ENCODE assay signal across 16 mouse cellular contexts in the genomic region with DNA sequence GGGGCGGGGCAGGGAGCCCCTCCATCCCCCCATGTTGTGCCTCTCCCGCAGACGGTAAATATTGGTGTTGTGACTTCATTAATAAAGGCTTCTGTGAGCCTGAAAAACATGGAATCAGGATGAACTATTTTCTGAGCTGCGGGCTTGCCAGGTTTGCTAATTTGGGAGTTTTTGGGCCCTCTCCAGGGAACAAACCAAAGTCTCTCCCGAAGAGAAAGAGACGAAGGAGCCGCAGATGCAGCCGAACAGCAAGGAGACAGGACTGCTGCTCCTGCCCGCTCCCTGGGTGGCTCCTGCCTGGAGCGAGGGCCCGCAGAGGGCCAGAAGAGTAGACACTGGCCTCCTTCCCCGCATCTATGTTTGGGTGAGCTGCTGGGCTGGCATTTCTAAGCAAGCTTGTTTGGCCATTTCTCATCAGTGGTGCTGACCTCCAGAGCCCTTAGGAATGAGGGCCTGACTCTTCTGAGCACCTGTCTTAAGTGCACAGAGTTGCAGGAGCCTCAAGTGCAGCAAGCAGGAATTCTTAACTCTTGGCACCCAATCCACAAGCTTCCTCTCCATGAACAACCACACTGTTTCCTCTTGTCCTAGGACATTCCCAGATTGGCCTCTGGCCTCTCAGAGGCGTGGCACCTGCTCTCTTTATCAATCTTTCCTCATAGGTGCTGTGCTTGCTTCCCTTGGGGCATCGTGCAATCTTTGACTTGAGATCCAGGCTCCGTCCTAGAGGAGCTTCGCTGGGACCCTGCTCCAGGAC. TPM values are rescaled to one million over a fixed set of nuclear protein-coding genes. Genes with fewer than 3 reads are reported as not detected.
DNase-seq lines count a peak whose midpoint lies in the region; ATAC-seq and TF ChIP-seq lines count a peak whose summit lies in the region.
"Had no signal": no experiment of that assay in that cellular context is flagged by ENCODE, and none has a peak within 500 bp of the region (broad histone marks: within the 10 kb centered on the region; RNA-seq: fewer than 3 reads in every experiment).

No protein-coding gene starts in this region.

- WGBS in lung, embryonic 14.5 days = 27% methylated on average over 16 of the region's 16 CpGs
- 37% methylated on average over 16 of the region's 16 CpGs for WGBS in lung, adult 2 months
- 27% methylated on average over 16 of the region's 16 CpGs for WGBS in forebrain, postnatal 0 days

- H3K4me1 ChIP-seq in lung, embryonic 14.5 days (ENCODE audit: insufficient read depth) = no peaks in the 10 kb centered on the region
- no peaks in the 10 kb centered on the region for H3K4me1 ChIP-seq in lung, adult 2 months (ENCODE audit: control insufficient read depth, insufficient read depth, low read length)
- peaks cover 19% of the 10 kb centered on the region; the same call in 1 of the 2 replicates for H3K4me1 ChIP-seq in forebrain, postnatal 0 days (ENCODE audit: insufficient read depth)
- H3K4me1 ChIP-seq: liver, embryonic 13.5 days had no signal

- H3K9me3 ChIP-seq in lung, embryonic 14.5 days (ENCODE audit: low read depth, low read length) = no peaks in the 10 kb centered on the region
- H3K9me3 ChIP-seq in forebrain, postnatal 0 days (ENCODE audit: low read length) = no peaks in the 10 kb centered on the region
- H3K9me3 ChIP-seq: liver, embryonic 13.5 days had no signal

- H3K4me3 ChIP-seq in lung, embryonic 14.5 days (ENCODE audit: low read depth, low read length) = no peak overlapping the region
- no peak overlapping the region for H3K4me3 ChIP-seq in lung, adult 2 months (replicated peaks; ENCODE audit: extremely low read depth, low read depth, low read length)
- no peak overlapping the region for H3K4me3 ChIP-seq in forebrain, postnatal 0 days (ENCODE audit: low read depth, low read length)
- H3K4me3 ChIP-seq: gastrocnemius, adult 2 months; liver, embryonic 13.5 days; myocyte had no signal

- no peaks in the 10 kb centered on the region for H3K36me3 ChIP-seq in lung, embryonic 14.5 days (ENCODE audit: insufficient read depth)
- H3K36me3 ChIP-seq in forebrain, postnatal 0 days (ENCODE audit: insufficient read depth) = no peaks in the 10 kb centered on the region
- H3K36me3 ChIP-seq: liver, embryonic 13.5 days had no signal

- DNase-seq in cerebellum, postnatal 25 days = peak; percentile 22 to 26
- no peak for DNase-seq in cerebellum, adult 9-11 months
- peak; percentile 24 for DNase-seq in lung, embryonic 14.5 days
- DNase-seq in lung, adult 2 months = no peak
- DNase-seq in forebrain, postnatal 0 days = peak; percentile 71
- peak; percentile 77 to 78 for DNase-seq in right cerebral cortex, postnatal 10 days (ENCODE audit: low spot score in 2 of 2)
- DNase-seq in kidney, postnatal 4 days = no peak
- no peak for DNase-seq in kidney, adult 8-10 months
- DNase-seq: adrenal gland, adult 8-10 months; gastrocnemius, adult 2 months; heart, postnatal 4 days; liver, embryonic 13.5 days had no signal

- no peaks in the 10 kb centered on the region for H3K27me3 ChIP-seq in lung, embryonic 14.5 days (ENCODE audit: insufficient read depth, low read length)
- H3K27me3 ChIP-seq in forebrain, postnatal 0 days (ENCODE audit: insufficient read depth, low read length) = no peaks in the 10 kb centered on the region; the same call in 1 of the 2 replicates

- no peak overlapping the region for H3K9ac ChIP-seq in lung, embryonic 14.5 days
- H3K9ac ChIP-seq in forebrain, postnatal 0 days = no peak overlapping the region
- H3K9ac ChIP-seq: liver, embryonic 13.5 days had no signal

- ATAC-seq in lung, embryonic 14.5 days (ENCODE audit: insufficient read depth) = peak; percentile 6; the same call in 1 of the 2 replicates
- peak; percentile 38; the same call in 1 of the 2 replicates for ATAC-seq in forebrain, postnatal 0 days

- H3K27ac ChIP-seq in lung, embryonic 14.5 days (ENCODE audit: low read depth) = no peak overlapping the region
- peak overlapping the region; percentile 81 for H3K27ac ChIP-seq in forebrain, postnatal 0 days (ENCODE audit: low read depth, low read length)
- H3K27ac ChIP-seq: gastrocnemius, adult 2 months; liver, embryonic 13.5 days had no signal

- no peak for TF ChIP-seq CTCF in lung, embryonic 14.5 days (IDR thresholded peaks at IDR 0.05; ENCODE audit: low read depth)
- no peak for TF ChIP-seq CTCF in lung, adult 2 months (IDR thresholded peaks at IDR 0.05; ENCODE audit: insufficient read depth, low read length)
- TF ChIP-seq CTCF in forebrain, postnatal 0 days (IDR thresholded peaks at IDR 0.05; ENCODE audit: low read depth) = no peak

- no peak overlapping the region for H3K4me2 ChIP-seq in lung, embryonic 14.5 days
- H3K4me2 ChIP-seq in forebrain, postnatal 0 days (ENCODE audit: low read depth) = 0 out of 2 replicates have a peak overlapping the region, but pooled peaks have one; percentile 3
- H3K4me2 ChIP-seq: liver, embryonic 13.5 days had no signal

- no peak for TF ChIP-seq POLR2A in lung, adult 2 months (IDR thresholded peaks at IDR 0.05; ENCODE audit: borderline replicate concordance, extremely low read depth, low read depth, low read length)

RNA-seq across cellular contexts. Expression of gene Emx1, which starts 19.1 kb away (rescaled TPM):
- polyA plus RNA-seq in lung, embryonic 14.5 days (2014; fragmentation: Nextera tagmentation; extraction: Ambion mirVana) = 0.23 TPM in 1 of 2 replicates, not detected in the other
- polyA plus RNA-seq in lung, adult 2 months (2012; rRNA removed) = not detected in 2 replicates
- total RNA-seq in forebrain, postnatal 0 days (2014; rRNA removed) = 25.7 and 41.6 TPM in 2 replicates
- 28.8 and 41.0 TPM in 2 replicates for polyA plus RNA-seq in forebrain, postnatal 0 days (2015; fragmentation: Nextera tagmentation; extraction: Ambion mirVana)
- total RNA-seq: adrenal gland, adult 8-10 months; gastrocnemius, adult 2 months; heart, adult 8-10 months; heart, postnatal 4 days had no signal
- polyA plus RNA-seq: intestine, embryonic 14.5 days; liver, embryonic 13.5 days; myocyte; spleen, adult 2 months had no signal

Comparison
In these comparisons a context has a peak if more than half of its experiments do, and no peak if none do; other contexts are left out.
1. DNase-seq: peak in cerebellum, postnatal 25 days (2 of 2), lung, embryonic 14.5 days (single experiment), forebrain, postnatal 0 days (single experiment) and right cerebral cortex, postnatal 10 days (2 of 2); none in cerebellum, adult 9-11 months (single experiment), lung, adult 2 months (single experiment), kidney, postnatal 4 days (0 of 2) and kidney, adult 8-10 months (0 of 2).
2. RNA of gene Emx1, which starts 19.1 kb away (polyA plus RNA-seq): 28.8 to 41.0 TPM in forebrain, postnatal 0 days; 0.23 TPM in lung, embryonic 14.5 days and not detected in lung, adult 2 months; every median in the first group is over 10 times any median in the second.